Mouse (Mus musculus): Measurements from ENCODE around the gene Jazf1.
A peak's percentile ranks its signal among the peaks of the same experiment; 100 is the strongest.

Jazf1 gene

DNA sequence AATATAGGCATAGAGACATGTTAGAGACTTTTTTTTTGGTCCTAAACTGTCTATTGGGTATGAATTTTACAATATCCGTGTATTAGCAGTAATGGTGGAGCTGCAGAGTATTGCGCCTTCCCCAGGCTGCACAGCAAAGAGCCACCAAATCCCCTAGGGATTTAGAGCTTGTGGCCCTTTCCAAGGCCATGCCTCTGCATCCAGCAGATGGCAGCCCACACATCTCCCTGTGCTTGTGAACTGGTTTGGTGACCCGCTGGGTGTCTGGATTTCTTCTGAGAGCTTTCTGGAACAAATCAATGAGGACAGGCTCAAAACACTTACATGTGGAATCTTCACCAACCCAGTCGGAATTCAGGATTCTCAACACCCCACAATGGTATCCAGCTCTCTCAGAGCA lies 225.4 kb downstream of the Jazf1 start:
- no peak for DNase-seq

DNA sequence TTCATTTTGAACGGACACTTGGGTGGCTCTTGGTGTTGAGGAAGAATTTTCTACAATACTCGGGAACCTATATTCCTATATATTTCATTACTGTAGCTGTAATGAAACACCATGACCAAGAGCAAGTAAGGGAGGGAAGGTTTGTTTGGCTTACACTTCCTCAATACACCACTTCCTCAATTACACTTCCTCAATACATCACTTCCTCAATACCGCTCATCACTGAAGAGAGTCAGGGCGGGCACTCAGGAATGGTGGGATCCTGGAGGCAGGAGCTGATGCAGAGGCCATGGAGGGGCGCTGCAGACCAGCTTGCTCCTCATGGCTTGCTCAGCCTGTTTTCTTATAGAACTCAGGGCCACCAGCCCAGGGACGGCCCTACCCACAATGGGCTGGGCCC lies 225.8 kb downstream of the Jazf1 start:
- peak in 1 of 2 experiments; percentile 17 for DNase-seq

DNA sequence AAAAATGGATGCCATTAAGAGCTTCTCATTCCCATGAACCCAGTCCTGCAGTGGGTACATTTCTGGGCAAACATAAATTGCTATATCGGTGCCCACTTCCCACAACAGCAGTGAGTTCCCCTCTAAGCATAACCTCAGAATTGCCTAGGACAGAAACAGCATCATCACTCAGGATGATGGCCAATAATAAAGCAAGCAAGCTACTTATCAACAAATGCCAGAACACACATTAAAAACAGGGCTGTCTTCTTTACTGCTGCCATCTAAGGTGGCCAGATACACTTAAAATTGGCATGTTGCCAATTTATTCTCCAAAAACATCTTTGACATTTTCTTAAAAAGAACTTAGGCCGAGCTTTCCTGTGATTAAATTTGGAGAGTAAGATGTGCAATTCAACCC lies 226.8 kb downstream of the Jazf1 start:
- no peak for DNase-seq

DNA sequence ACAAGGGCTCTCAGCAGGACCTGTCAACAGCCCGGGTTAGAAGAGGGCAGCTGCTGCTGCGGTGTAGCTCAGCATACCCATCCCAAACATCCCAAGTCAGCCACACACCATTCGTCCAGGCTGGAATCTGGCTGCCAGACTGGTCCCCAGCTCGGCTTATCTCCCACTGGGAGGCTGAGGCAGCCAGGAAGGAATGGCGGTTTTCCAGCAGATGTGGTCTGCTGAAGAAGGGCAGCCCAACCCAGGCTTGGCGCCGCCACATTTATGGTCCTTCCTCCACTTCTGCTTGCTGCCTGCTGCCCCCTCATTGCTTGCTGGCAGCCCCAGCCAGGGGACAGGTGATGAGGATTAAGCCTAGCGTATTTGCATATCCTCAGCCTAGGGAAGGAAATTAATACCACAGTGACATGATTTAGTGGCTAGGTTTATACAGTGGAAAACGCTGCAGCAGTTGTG lies 227.8 kb downstream of the Jazf1 start:
- peak in 1 of 2 experiments; percentile 11 for DNase-seq

DNA sequence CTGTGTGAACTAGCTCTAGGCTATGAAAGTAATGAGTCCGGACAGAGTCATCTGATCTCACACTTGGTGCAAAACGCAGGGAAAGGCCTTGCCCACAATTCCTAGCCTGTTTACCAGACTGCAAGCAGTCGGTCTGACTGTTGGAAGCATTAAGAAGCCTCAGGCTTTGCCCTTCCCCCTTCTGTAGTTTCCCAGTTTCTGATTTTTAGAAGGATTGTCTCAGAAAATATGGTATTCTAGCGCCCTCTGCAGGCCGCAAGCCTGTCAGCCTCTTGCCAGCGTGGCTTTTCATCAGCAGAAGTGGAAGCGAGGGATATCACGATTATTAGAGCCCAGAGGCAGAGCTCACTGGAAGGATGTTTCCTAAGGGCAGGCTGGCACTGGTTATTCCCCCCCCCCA lies 229.7 kb downstream of the Jazf1 start:
- DNase-seq, result peak; percentile 26 to 67

DNA sequence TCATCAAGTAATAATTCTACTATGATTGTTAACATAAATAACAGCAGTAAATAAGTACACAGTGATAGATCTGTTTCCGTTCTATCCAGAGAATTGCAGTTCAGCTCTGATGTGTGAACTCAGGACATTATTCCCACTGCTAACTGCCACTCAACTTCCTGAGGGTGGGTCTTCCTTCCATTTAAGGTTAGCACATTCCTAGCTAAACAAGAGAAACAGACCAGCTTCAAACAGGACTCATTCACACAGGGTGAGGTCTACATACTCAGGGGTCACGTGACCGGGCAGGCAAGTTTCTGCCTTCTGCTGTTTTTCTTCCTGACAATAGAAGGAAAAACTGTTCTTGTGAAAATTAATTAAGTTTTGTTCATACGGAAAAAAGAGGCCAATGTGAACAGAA lies 230.6 kb downstream of the Jazf1 start:
- no peak for DNase-seq

DNA sequence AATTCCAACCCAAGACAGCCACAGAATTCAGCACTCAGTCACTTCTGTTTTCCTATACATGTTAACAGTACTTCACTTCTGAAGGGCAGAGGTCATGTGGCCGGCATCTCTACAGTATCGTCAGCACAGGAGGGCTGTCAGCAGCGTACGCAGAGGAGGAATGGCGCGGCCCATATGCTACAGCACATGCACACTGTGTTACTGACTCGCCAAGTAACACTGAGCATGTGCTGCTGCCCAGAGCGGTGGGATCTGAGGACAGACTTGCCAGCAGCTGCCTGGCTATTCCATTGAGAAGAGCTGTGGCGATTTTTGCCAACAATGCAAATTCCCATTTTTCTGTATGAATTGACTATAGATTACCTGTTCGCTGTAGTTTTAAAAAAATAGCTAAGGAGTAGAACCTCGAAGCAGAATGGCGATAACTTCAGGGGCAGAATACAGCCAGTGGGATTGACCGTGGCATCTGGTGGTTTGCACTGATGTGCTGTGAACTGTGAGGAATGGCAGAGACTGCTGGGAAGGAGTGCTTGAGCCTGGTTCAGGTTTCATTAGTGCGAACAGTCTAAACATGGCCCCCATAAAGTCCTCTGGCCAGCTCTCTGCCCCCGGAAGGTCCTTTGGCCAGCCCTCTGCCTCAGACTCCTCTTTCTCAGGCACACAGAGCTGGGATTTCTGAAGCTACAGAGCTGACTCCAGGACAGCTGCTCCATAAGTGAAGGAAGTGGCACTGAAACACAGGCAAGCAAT lies 232.1 kb downstream of the Jazf1 start:
- DNase-seq, result no peak

DNA sequence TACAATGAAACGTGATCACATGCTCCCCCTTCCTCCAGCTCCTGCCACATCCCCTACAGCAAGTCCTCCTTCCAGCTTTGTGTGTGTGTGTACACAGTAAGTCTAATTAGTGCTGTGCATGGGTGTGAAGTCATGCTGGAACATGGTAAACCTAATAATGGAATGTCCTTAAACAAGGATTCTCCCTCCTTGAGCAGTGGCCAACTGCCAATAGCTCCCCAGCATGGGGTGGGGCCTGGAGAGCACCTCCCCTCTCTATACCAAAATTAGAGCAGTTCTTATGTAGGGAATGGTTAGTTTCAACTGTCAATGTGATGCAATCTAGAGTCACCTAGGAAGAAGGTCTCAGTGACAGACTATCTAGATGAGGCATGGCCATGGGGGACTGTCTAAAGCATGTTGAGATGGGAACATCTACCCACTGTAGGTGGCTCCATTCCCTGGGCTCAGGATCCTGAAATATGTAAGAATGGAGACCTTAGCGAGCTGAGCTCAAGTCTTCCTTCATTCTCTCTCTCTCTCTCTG lies 240.6 kb downstream of the Jazf1 start:
- DNase-seq, result no peak

DNA sequence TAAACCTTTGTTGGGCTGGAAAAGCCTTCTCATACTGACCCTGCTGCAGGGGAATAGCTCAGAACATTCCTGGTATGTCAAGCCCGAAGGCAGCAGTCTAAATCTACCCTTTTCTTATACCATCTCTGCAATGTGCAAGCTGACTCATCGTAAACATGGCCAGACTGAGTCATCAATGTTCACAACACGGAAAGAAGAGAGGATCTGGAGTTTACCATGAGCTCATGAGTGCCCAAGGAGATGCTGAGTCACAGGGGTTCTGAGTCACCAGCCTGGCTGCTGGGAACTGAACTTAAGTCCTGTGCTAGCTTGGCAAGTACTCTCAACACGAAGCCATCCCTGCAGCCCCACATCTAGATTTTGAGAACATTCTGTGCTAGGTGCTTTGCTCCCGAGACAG lies 242.9 kb downstream of the Jazf1 start:
- no peak for DNase-seq

DNA sequence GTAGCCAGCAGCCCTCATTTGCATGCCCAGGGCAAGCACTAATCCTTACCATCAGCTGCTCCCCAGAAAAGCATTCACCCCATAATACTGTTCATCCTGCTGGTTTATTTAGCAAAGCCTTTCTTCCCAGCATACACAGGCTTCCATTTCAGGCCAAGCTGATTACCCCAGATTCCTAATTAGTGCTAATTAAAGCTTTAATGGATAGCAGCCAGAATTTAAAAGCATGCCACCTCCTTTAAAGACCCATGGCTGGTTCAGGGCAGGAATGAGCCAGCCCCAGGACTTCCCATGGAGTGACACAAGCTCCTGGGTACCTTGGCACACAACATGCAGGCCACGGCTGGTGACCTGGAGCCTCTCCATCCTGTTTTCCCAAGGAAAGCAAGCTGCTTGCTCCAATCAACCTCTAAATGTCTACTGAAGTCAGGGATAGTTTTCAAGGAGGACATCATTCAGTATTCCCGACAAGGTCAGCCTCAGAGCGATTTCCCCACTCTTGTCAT lies 243.4 kb downstream of the Jazf1 start:
- DNase-seq, result no peak

DNA sequence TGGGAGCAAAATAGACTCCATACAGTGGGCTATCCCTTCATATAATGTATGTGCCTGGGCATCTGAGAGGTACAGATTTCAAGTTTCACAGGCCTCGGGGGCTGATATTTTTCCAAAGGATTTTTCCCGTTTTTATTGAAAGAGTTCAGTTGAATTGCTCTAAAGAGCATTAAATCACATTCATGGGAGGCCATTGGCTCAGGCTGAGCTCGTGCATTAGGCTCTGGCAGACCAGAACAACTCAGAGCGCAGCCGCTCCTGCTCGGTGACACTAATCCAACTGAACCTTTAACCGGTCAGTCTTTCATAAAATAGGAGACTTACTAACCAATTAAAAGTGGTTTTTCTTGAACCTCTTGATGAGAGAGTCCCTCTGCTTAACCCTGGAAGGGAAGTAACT lies 245.4 kb downstream of the Jazf1 start:
- no peak for DNase-seq

DNA sequence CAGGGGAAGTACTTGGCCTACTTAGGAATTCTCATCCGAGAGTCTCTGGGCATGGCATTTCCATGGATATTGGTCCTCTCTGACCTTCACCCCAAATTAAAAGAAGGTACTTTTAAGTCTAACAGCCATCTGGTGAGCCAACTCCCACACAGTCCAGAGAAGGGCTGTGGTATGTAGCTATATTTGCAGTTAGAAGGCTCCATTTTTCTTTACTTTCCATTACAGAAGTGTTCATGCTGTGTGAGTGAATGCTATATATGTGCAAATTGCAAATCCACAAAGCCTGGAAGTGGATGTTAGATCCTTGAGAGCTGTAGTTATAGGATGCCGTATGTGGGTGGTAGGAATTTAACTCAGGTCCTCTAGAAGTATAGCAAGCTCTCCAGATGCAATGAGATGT lies 245.8 kb downstream of the Jazf1 start:
- DNase-seq, result no peak

DNA sequence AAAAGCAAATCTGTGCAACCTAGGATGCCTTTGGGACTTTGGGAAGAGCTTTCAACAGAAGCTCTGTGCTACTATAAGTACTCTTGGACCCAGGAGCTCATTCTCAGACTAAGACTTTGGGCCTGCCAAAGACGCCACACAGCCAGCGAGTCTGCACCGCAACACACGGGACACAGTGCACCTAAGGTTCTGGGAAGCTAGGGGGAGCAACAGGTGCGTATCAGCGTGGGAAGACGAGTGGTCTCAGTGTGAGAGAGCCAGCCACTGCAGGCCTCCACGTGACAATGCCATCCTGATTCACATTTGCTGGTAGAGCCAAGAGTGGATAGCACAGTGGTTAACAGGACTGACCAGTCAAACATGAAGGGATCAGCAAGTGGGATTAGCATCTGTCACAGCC lies 249.1 kb downstream of the Jazf1 start:
- DNase-seq, result no peak

DNA sequence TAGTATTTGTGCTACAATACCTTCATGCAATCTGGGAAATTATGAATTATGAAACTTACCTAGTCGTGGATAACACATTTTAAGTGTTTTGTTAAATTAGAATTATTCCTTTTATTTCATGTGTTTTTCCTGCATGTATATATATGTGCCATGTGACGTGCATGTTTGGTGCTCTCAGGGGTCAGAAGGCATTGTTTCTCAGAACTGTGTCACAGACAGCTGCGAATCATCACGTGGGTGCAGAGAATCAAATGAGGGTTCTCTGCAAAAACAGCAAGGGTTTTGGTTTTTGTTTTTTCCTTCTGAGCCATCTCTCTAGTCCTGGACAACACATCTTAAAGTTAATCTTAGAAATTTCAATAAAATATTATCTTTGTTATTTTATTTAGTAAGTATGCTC lies 250.4 kb downstream of the Jazf1 start:
- no peak for DNase-seq

DNA sequence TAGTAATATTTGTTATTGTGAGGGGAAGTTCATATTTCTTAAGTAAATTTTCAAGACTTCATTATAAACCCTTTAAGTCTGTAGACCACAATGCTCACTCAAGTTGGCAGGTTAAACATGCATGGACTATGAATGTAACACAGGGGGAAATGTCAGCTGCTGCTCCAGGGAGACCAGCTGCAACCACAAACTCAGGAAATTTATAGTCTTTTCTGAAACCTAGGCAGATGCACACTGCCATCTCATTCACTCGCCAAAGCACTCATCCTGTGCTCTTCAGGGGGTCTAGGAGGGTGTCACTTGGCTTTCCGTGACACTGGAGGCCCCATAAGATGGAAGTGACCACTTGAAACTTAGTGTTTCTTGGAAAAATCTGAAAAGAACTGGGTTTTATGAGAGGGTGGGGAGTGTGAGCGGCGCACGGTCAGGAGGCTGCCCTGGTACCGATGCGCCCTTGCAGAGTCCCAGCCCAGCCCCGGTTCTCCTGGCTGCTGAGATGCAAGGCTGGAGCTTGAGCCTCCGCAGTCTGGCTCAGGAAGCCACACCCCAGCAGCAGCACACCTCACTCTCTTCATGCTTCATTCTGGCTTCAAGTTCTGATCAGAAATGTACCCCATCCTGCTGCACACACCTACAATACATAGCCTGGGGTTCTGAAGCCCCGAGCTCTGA lies 251.1 kb downstream of the Jazf1 start:
- no peak for DNase-seq

DNA sequence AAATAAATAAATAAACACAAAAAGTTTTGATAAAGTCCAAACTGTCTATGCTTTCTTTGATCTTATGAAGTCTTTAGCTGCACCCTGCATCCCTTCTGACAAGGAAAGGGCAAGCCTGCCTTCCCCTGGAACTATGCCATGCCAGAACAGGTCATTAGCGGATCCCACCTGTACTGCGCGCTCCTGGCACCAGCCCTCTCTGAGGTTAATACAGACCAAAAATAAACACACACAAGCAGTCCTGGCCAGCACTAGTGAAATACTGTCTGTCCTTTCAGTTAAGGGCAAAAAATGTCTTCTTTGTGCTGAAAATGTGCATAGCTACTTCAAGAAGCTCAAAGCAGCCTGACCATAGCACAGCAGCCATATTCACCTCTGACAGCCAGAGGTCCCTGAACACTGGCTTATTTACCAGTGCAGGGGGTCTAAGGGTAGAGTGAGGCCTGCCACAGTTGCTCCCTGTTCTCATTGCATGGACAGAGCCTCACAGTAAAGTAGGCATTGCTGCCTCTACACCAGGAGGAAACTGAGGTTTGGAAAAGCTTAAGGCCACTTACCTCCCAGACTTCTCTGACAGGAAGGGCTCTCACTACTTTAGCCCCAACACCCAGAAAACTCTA lies 263.1 kb downstream of the Jazf1 start:
- no peak for DNase-seq

DNA sequence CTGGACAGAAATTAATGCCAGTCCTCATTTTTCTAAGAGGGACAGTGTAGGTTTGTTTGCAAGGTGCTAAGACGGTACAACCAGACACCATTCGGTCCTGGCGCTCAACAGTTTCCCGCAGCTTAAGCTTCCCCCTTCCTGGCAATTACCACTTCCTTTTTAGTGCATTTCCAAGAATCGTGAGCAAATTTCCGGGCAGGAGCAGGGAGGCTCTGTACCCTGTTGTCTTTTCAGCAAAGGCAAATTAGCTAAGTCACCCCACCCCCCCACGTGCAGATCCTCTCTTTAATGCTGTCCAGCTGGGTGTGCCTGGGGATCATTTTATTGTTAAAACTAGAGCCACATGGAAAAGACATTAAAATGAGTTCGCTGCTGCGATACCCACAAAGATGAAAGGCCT lies 266.2 kb downstream of the Jazf1 start:
- DNase-seq, result no peak

DNA sequence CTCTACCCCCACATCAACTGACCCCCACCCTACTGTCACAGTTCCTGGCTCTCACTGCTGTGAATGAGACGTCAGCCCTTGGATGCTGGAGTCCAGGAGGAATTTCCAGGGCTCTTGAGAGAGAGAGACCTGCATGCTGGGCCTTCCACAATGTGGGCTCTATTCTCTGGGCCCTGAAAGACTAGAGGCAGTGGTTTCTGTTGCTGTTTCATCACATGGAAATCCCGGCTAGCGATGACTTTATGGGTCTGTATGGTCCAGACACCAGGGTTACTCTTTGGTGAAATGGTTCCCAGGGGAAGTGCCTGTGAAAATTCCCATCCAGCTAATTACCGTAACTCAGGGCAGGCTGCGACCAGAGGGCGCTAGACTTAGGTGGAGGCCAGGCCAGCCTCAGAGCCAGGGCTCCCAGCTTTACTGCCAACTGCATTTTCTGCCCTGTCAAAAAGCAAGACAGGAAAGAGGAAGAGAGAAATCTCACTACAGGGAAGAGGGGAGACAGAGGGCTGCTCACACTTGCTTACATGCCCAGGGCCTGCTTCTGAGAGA lies 271.1 kb downstream of the Jazf1 start:
- no peak for DNase-seq

DNA sequence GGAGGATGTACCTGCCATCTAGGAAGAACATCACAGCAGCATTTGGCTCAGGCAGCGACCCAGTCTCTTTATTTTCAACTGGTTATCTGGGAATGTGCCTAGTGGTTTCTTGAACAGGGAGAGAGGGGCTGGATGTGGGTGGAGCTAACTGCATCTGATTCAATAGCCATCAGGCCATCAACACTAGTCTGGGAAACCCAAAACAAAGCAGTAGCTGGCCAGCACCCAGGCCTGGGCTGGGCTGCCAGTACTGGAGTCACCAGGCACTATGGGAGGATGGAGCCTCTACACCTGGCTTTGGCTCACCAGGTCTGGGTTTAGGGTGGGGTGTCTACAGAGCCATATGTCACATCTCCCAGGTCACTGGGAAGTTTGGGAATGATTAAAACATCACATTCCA lies 271.7 kb downstream of the Jazf1 start:
- DNase-seq, result no peak

DNA sequence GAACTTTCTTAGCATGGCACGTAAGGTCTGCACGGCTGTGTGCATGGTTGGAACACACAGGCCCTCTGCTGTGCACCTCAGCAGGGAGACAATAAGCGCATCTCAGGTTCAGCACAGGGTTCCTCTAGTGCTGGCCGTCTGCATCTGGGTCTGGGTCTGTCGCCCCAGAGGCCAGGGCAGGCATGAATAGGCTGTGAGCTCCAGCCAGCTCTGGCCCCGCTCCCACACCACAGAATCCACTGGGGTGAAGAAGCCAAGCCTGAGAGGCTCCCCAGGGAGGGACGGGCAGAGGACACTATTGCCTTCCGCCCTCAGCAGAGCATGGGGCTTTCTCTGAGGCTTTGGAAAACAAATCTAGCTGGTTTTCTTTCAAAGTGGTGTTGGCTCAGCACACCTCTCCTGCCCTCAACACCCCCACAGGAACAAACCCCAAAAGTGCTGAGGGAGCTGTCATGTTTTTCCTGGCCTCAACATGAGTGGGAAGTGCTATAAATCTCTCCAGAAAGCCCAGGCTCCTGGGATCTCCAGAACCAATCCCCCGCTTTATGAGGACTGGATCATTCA lies 272.3 kb downstream of the Jazf1 start:
- DNase-seq, result no peak

DNA sequence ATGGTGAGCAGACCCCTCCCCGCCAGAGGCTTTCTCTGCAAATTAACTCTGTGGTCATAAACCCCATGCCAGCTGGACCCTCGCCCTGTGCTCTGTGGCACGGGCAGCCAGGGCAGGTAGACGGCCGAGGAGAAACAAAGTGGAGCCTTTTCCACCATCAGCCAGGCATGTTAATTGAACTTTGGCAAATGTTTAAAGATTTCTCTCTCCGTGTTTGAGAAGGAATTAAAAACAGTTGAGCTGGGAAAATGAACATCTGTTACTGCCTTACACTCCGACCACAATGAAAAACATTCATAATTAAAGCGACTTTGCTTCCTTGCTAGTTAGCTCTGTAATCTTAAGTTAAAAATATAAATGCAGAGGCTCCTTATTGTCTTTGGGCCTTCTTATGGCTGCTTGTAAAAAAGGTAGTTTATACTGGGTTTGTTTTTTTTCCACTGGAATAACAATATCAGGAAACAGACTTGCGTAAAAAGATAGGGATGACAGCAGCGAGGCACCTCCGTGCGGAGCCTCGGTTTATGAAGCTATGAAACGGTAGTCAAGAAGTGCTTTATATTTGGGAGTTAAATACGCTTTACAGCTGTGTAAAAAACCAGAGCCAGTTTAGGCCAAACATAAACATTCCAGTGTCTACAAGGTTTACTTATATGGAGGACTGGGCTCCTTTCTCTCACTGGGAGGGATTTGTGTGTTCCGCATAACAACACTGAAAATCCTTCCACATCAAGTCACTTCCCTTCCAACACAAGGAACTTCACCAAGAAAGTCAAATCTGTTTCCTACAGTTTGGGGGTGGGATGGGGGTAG lies 273.2 kb downstream of the Jazf1 start:
- DNase-seq, result no peak

DNA sequence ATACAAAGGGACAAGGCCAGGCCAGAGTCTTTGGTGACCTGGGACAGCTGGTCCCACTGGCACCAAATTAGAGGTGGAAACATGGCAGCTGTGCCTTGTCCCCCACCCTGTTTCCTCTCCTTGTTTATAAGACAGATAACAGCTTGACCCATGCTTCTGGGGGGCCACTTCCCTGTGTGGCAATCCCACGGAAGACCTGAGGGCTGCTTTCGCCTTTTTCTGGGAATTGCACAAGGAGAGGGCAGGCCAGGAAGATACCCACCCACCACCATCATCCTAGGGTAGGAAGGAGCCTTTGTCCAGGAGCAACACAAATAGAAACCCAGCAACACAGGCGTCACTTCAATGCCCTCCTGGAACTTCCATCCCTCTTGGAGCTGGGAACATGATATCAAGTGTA lies 276.0 kb downstream of the Jazf1 start:
- DNase-seq, result no peak
